Mouse (Mus musculus) left cerebral cortex, postnatal 14 days (tissue): ENCODE measurements around the gene Aifm3. TPM values are rescaled to one million over a fixed set of nuclear protein-coding genes. Genes with fewer than 3 reads are reported as not detected.
A peak's percentile ranks its signal among the peaks of the same experiment; 100 is the strongest.
"Not testable (repeated sequence)": the region's sequence is repeated elsewhere in the genome, so short reads cannot be mapped to it uniquely, and the experiment has no call there.

ENCODE experiments used
- DNase-seq, 2 experiments: peaks; one replicate each; pipeline ENCODE4 v3.0.0; 2021 to 2022; ENCODE audit warnings: low spot score in 2 of 2, mixed read lengths in 1 of 2
- intact Hi-C: fragments of 180-260 bp; cut with DNase I; formaldehyde crosslinking; loops from one replicate; pipeline ENCODE4 v1.15.1; 2025
- total RNA-seq, 2 experiments: library from RNA; stranded (reverse); gene quantifications; 2 replicates each; pipeline ENCODE4 v1.2.3; 2021

Gene Aifm3
- total RNA-seq, 2 experiments from 2014 or later: 40.8 to 48.3 TPM

DNA sequence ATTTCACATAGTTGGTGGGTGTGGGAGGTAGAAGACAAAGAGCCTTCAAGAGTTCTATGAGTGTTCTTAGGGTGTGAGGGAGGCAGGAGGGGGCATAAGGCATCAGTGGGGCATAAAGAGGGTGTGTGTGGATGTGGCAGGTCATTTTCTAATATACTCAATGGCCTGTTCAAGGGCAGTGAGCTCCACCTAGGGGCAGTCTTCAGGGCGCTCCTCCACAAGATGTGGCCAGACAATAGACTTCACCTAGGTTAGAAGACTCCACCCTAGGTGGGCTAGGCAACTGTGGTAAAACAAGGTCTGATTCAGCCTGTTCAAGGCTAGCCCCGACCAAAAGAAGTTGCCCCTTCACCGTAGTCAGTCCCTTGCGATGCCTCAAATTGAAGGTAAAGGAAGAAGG lies 42.9 kb downstream of the Aifm3 start:
- no peak for DNase-seq
- intact Hi-C loops: no loop called here

DNA sequence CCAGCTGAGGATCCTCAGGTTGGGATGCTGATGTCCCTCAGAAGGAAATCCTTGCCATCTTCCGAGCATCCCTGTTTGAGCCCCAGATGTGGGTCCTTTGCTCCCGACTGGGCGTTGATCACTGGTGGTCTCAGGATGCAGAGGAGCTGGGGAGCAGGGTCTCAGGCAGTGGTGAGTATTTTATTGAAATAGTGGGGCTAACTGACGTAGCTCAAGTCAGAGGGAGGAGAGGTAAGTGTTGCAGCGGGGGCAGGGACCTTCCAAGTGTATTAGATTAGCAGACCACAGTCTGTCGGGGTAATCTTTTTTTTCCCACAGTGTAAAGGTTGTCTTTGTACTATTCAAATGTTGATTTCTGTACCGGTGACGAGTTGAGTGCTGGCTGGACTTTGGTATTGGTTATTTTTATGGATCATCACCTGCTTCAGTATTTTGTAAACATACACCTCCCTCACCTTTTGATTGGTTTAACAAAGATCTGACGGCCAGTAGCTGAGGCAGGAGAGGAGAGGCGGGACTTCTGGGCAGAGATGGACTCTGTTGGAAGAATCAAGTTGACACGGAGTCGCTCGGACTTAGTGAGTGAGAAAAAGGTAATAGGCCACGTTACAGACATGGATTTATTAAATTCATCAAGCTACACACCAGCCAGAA lies 43.4 kb downstream of the Aifm3 start:
- DNase-seq: no peak
- intact Hi-C loops: no loop called here

DNA sequence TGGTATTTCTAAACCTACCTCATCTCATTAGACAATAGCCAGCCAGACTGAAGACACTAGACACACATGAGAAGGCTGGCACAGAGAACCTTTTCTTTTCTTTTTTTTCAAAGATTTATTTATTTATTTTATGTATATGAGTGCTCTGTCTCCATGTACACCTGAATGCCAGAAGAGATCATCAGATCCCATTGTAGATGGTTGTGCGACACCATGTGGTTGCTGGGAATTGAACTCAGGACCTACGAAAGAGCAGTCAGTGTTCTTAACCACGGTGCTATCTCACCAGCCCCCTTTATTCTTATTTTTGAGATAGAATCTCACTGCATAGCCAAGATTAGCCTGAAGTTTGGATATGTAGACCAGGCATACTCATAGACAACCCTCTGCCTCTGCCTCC lies 47.2 kb downstream of the Aifm3 start:
- intact Hi-C loops: no loop called here

DNA sequence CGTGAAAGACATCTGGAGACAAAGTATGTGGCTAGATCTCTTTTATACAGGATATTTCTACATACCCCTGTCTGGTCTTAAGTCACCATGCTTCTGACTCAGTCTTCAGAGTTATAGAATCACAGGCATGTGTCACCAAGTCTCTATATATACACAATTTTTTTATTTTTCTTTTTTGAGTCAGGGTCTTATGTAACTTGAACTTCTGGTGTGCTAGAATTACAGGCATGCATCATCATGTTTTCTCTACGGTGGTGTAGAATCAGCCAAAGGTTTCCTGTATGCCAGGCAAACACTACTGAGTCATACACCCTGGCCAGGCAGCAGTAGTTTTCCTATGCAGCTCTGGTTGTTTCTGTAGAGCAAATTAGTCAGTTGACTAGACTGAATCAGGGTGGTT lies 53.2 kb downstream of the Aifm3 start:
- no peak for DNase-seq
- intact Hi-C loops: no loop called here

More for the DNA sequence above, 47.2 kb downstream of the Aifm3 start:
- DNase-seq: no peak

DNA sequence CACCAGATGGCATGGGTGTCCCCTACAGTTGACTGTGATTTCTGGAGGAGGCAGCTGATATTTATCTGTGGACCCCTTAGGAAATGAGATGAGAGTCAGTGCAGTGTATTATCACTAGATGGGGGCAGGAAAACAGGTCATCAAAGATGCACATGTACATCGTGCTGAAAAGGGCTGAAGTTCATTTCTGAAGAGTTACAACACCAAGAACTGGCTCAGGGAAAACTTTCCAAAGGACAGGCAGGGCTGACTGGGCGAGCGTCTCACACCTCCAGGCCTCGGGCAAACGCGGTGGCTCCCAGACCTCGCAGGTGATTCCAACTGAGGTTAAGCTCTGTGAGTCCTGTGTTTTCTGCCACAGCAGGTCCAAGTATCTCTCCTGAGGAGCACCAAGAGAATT lies 63.4 kb downstream of the Aifm3 start:
- intact Hi-C loops: no loop called here
- DNase-seq: no peak

DNA sequence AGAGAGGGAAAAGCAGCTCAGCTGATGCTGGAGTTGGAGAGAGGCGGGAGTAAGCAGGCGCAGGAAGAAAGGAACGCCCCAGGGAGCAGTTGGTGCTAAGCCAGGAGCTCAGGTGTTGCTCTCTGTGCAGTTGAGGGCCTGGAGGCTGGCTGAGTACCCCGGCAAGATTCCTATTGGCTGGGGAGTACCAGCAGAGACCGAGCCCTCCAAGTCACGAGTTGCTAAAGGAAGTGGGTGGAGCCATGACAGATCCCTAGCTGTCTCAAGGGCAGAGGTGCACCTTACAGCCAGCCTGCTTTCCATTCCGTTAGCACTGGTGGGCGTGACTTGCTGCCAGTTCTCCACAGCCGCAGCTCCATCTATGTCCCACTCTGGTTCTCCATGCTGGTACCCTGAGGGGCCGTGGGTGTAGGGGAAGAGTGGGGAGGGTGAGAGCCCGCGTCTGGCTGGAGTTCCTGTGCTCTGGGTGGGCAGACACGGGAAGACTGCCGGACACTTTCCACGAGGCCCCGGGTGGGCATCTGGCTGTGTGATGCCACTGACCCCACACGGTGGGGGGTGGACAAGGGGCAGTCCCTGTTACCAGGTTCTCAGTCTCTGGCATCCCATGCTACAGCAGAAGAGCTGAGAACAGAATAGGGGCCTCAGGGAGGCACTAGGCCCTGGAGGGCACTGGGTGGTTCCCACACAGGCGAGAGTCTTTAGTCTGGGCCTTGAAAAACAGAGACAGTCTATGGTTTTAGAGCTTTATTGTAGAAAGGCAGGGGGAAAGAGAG lies 64.7 kb downstream of the Aifm3 start:
- DNase-seq: no peak

DNA sequence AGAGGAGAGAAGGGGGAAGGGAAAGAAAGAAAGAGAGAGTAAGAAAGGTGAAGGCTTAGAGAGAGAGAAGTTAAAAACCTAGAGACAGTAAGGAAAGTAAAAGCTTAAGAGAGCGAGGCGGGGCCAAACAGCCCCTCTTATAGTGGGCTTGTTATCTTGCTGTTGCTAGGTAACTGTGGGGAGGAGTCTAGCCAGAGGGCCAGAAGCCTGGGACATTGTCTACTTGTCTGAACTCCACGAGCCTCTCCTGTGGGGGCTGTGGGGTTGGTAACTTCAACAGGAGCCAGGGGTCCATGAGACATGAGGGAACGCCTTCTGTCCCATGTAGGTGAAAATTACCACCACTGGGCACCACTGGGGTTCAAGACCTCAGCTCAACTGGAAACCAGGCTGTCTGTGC lies 65.3 kb downstream of the Aifm3 start:
- intact Hi-C loops: loop anchor here (5.0 kb wide), 1 partner anchor 258 kb away; no protein-coding TSS in a partner anchor
- not testable (repeated sequence) for DNase-seq

More for the DNA sequence above, 64.7 kb downstream of the Aifm3 start:
- intact Hi-C loops: no loop called here

DNA sequence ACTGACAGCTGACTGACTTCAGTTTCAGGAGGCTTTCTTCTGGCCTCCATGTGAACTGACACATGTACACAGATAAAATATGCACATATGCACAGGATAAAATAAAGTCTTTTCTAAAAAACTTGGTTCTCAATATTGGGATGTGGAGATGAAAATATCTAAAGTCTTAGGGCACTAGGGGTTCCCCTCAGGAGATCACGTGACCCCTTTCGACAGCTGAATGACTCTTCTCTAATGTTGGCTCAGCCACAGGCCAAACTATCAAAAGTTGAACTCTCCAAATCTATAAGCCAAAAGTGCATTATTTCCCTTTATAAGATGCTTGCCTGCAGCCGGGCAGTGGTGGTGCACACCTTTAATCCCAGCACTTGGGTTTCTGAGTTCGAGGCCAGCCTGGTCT lies 66.8 kb downstream of the Aifm3 start:
- no peak for DNase-seq
- intact Hi-C loops: loop anchor here (5.0 kb wide), 1 partner anchor 256 kb away; no protein-coding TSS in a partner anchor

DNA sequence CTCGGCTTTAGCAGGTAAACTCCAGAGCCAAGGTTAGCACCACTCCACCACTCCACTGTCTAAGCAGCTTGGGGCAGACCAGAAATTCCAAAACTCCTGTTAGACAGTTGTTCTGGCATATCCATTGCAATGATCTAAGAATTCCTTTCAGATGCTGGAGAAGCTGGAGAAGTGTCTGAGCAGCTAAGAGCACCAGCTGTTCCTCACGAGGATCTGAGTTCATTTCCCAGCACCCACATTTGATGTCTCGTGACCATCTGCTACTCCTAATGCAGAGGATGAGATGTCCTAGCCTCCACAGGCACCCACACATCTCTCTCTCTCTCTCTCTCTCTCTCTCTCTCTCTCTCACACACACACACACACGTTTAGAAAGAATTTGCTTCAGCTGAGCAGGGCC lies 67.5 kb downstream of the Aifm3 start:
- intact Hi-C loops: loop anchor here (5.0 kb wide), 1 partner anchor 255 kb away; no protein-coding TSS in a partner anchor
- DNase-seq: peak in 1 of 2 experiments; percentile 63

Other genes starting within 250 kb of the Aifm3 start
- gene Tmem191c, start 213.5 kb upstream of the Aifm3 start, total RNA-seq: 100 to 1,000 TPM; 118 to 134 TPM
- 1 to 10 TPM; 1.8 TPM for gene Serpind1, start 158.2 kb upstream of the Aifm3 start, total RNA-seq
- 10 to 100 TPM; 26.7 to 29.3 TPM for gene Snap29, start 83.6 kb upstream of the Aifm3 start, total RNA-seq
- gene Pi4ka, start 83.3 kb upstream of the Aifm3 start, total RNA-seq: 100 to 1,000 TPM; 258 to 275 TPM
- gene Crkl, start 37.6 kb upstream of the Aifm3 start, total RNA-seq: 10 to 100 TPM; 27.0 to 34.0 TPM
- 100 to 1,000 TPM; 163 to 176 TPM for gene Lztr1, start 19.1 kb downstream of the Aifm3 start, total RNA-seq
- gene Thap7, start 41.5 kb downstream of the Aifm3 start, total RNA-seq: 10 to 100 TPM; 36.9 to 42.7 TPM
- under 1 TPM; 0.29 to 0.42 TPM for gene Lrrc74b, start 71.6 kb downstream of the Aifm3 start, total RNA-seq
- under 1 TPM; 0.13 to 0.19 TPM for gene P2rx6, start 72.3 kb downstream of the Aifm3 start, total RNA-seq
- 10 to 100 TPM; 71.7 to 76.3 TPM for gene Slc7a4, start 93.6 kb downstream of the Aifm3 start, total RNA-seq
- gene Smpd4, start 129.7 kb downstream of the Aifm3 start, total RNA-seq: 10 to 100 TPM; 51.9 to 58.8 TPM
- 10 to 100 TPM; 27.5 to 33.9 TPM for gene Ccdc74a, start 156.9 kb downstream of the Aifm3 start, total RNA-seq
- gene Med15, start 243.3 kb downstream of the Aifm3 start, total RNA-seq: 10 to 100 TPM; 68.9 to 70.1 TPM